In genomic region chr13:11880503-11881227, GRCm38 (mm10) we compare ENCODE assay signal across 18 mouse cellular contexts.
DNase-seq lines count a peak whose midpoint lies in the region; ATAC-seq lines count a peak whose summit lies in the region.
"Had no signal": no experiment of that assay in that cellular context is flagged by ENCODE, and none has a peak within 500 bp of the region (broad histone marks: within the 10 kb centered on the region; RNA-seq: fewer than 3 reads in every experiment).

No protein-coding gene starts in this region.

- H3K27ac ChIP-seq in hindbrain, embryonic 10.5 days: no peak overlapping the region; the same call in 1 of the 2 replicates
- no peak overlapping the region for H3K27ac ChIP-seq in midbrain, embryonic 11.5 days (ENCODE audit: low read depth, low read length)
- 0 out of 2 replicates have a peak overlapping the region, but pooled peaks have one; percentile 11 for H3K27ac ChIP-seq in neural tube, embryonic 15.5 days (replicated peaks)
- H3K27ac ChIP-seq: embryonic facial prominence, embryonic 10.5 days; forebrain, embryonic 13.5 days; heart, embryonic 15.5 days; liver, embryonic 13.5 days; lung, embryonic 15.5 days had no signal

- no peak overlapping the region for H3K9ac ChIP-seq in midbrain, embryonic 11.5 days (ENCODE audit: low read length)
- H3K9ac ChIP-seq in neural tube, embryonic 15.5 days (replicated peaks): no peak overlapping the region
- H3K9ac ChIP-seq: forebrain, embryonic 13.5 days; heart, embryonic 15.5 days; liver, embryonic 13.5 days; lung, embryonic 15.5 days had no signal

- intact Hi-C loops in left cerebral cortex, postnatal 4 days (cut with DNase I): no loop called here
- intact Hi-C loops in left cerebral cortex, postnatal 25 days (cut with DNase I): loop anchor here (5.0 kb wide), 1 partner anchor 227 kb away; the partner anchor contains the start of gene Ryr2

- H3K4me1 ChIP-seq in hindbrain, embryonic 10.5 days (replicated peaks): peaks cover 17% of the 10 kb centered on the region; the same call in 1 of the 2 replicates
- H3K4me1 ChIP-seq in midbrain, embryonic 11.5 days (ENCODE audit: control insufficient read depth, insufficient read depth, low read length): no peaks in the 10 kb centered on the region
- 0 out of 2 replicates have a peak, but pooled peaks cover 6% of the 10 kb centered on the region for H3K4me1 ChIP-seq in neural tube, embryonic 15.5 days
- H3K4me1 ChIP-seq: embryonic facial prominence, embryonic 10.5 days; forebrain, embryonic 13.5 days; liver, embryonic 13.5 days; lung, embryonic 15.5 days had no signal

- no peaks in the 10 kb centered on the region for H3K36me3 ChIP-seq in hindbrain, embryonic 10.5 days
- H3K36me3 ChIP-seq in midbrain, embryonic 11.5 days (ENCODE audit: control insufficient read depth, insufficient read depth, low read length): no peaks in the 10 kb centered on the region
- H3K36me3 ChIP-seq in neural tube, embryonic 15.5 days: no peaks in the 10 kb centered on the region
- H3K36me3 ChIP-seq: embryonic facial prominence, embryonic 10.5 days; liver, embryonic 13.5 days; lung, embryonic 15.5 days had no signal

- no peak overlapping the region for H3K4me2 ChIP-seq in midbrain, embryonic 11.5 days
- no peak overlapping the region for H3K4me2 ChIP-seq in neural tube, embryonic 15.5 days
- H3K4me2 ChIP-seq: forebrain, embryonic 13.5 days; heart, embryonic 15.5 days; liver, embryonic 13.5 days; lung, embryonic 15.5 days had no signal

- H3K4me3 ChIP-seq in hindbrain, embryonic 10.5 days: no peak overlapping the region
- H3K4me3 ChIP-seq in midbrain, embryonic 11.5 days (ENCODE audit: low read depth, low read length): no peak overlapping the region
- H3K4me3 ChIP-seq in neural tube, embryonic 15.5 days (replicated peaks): no peak overlapping the region
- H3K4me3 ChIP-seq: embryonic facial prominence, embryonic 10.5 days; forebrain, embryonic 13.5 days; heart, embryonic 15.5 days; liver, embryonic 13.5 days; lung, embryonic 15.5 days had no signal

- DNase-seq in left cerebral cortex, postnatal 4 days: peak; percentile 15
- DNase-seq in left cerebral cortex, postnatal 25 days (ENCODE audit: low spot score in 2 of 2): no peak
- DNase-seq in hindbrain, embryonic 10.5 days (ENCODE audit: low spot score): peak; percentile 18
- no peak for DNase-seq in midbrain, embryonic 11.5 days (ENCODE audit: low spot score, missing footprints)
- DNase-seq in heart, adult 8-10 months (ENCODE audit: low spot score): no peak
- no peak for DNase-seq in lung, postnatal 14 days
- DNase-seq: adrenal gland, postnatal 10 days; B cell, adult 2 months; cerebellum, adult 9-11 months; liver, embryonic 13.5 days; spleen, adult 18-20 months; thymus, postnatal 14 days had no signal

- no peaks in the 10 kb centered on the region for H3K27me3 ChIP-seq in hindbrain, embryonic 10.5 days (ENCODE audit: insufficient read depth, poor library complexity, severe bottlenecking)
- no peaks in the 10 kb centered on the region for H3K27me3 ChIP-seq in midbrain, embryonic 11.5 days (ENCODE audit: control insufficient read depth, insufficient read depth, low read length)
- no peaks in the 10 kb centered on the region for H3K27me3 ChIP-seq in neural tube, embryonic 15.5 days (replicated peaks)
- H3K27me3 ChIP-seq: forebrain, embryonic 13.5 days; heart, embryonic 15.5 days; liver, embryonic 13.5 days; lung, embryonic 15.5 days had no signal

- peak; percentile 63; the same call in 1 of the 2 replicates for ATAC-seq in midbrain, embryonic 11.5 days (ENCODE audit: low FRiP score)
- ATAC-seq in neural tube, embryonic 15.5 days (ENCODE audit: low FRiP score): peak; percentile 75
- ATAC-seq in frontal cortex, adult (ENCODE audit: low TSS enrichment): no peak
- ATAC-seq: forebrain, embryonic 13.5 days had no signal

- 39% methylated on average over 10 of the region's 10 CpGs for WGBS in hindbrain, embryonic 10.5 days
- 40% methylated on average over 10 of the region's 10 CpGs for WGBS in midbrain, embryonic 11.5 days
- WGBS in neural tube, embryonic 15.5 days: 37% methylated on average over 10 of the region's 10 CpGs

- H3K9me3 ChIP-seq in hindbrain, embryonic 10.5 days: no peaks in the 10 kb centered on the region
- no peaks in the 10 kb centered on the region for H3K9me3 ChIP-seq in midbrain, embryonic 11.5 days (ENCODE audit: control insufficient read depth, low read length)
- no peaks in the 10 kb centered on the region for H3K9me3 ChIP-seq in neural tube, embryonic 15.5 days (replicated peaks)
- H3K9me3 ChIP-seq: embryonic facial prominence, embryonic 10.5 days; forebrain, embryonic 13.5 days; heart, embryonic 15.5 days; liver, embryonic 13.5 days; lung, embryonic 15.5 days had no signal

Comparison
In these comparisons a context has a peak if more than half of its experiments do, and no peak if none do; other contexts are left out.
1. DNase-seq: peak in left cerebral cortex, postnatal 4 days (single experiment) and hindbrain, embryonic 10.5 days (single experiment); none in left cerebral cortex, postnatal 25 days (0 of 2), midbrain, embryonic 11.5 days (single experiment), heart, adult 8-10 months (single experiment) and lung, postnatal 14 days (single experiment).